Mouse (Mus musculus) MEL (cell line): ENCODE measurements around the gene Myf5. TPM values are rescaled to one million over a fixed set of nuclear protein-coding genes. Genes with fewer than 3 reads are reported as not detected.

Experiments
- DNase-seq: peaks from one replicate; pipeline ENCODE4 v3.0.0; 2011; ENCODE audit warnings: low read depth, low spot score
- H3K27ac ChIP-seq: 2 replicates; pipeline ENCODE4 v1.5.1; 2012; ENCODE audit warnings: low read depth, mild to moderate bottlenecking, control low read depth, low read length, moderate library complexity; ENCODE audit not compliant: control insufficient read depth
- H3K27me3 ChIP-seq, 2 experiments: fragments of 150-350 bp in 1 of 2; sonication (generic) in 1 of 2; 2 replicates each; pipeline ENCODE4 v1.6.1; 2012; ENCODE audit warnings: low read length in 2 of 2, mild to moderate bottlenecking in 2 of 2, improper control_type of control experiment in 1 of 2, moderate library complexity in 1 of 2; ENCODE audit not compliant: insufficient read depth in 2 of 2, control insufficient read depth in 1 of 2
- H3K36me3 ChIP-seq, 2 experiments: 2 replicates each; pipeline ENCODE4 v1.6.1; 2012 to 2014; ENCODE audit warnings: low read length in 2 of 2, improper control_type of control experiment in 1 of 2, inconsistent platforms in 1 of 2, mild to moderate bottlenecking in 1 of 2; ENCODE audit not compliant: insufficient read depth in 2 of 2, control insufficient read depth in 1 of 2
- H3K4me1 ChIP-seq, 2 experiments: fragments of 150-350 bp in 1 of 2; sonication (generic) in 1 of 2; 2 replicates each; pipeline ENCODE4 v1.6.1; 2012; ENCODE audit warnings: low read length in 2 of 2, improper control_type of control experiment in 1 of 2, mild to moderate bottlenecking in 1 of 2; ENCODE audit not compliant: insufficient read depth in 2 of 2, control insufficient read depth in 1 of 2
- H3K4me3 ChIP-seq, 2 experiments: fragments of 150-350 bp in 1 of 2; sonication (generic) in 1 of 2; 2 replicates each; pipeline ENCODE4 v1.5.1; 2012; ENCODE audit warnings: low read depth in 2 of 2, low read length in 2 of 2, mild to moderate bottlenecking in 2 of 2, moderate library complexity in 2 of 2, control low read depth in 1 of 2, improper control_type of control experiment in 1 of 2; ENCODE audit not compliant: control insufficient read depth in 1 of 2, insufficient read depth in 1 of 2
- H3K79me2 ChIP-seq: 2 replicates; pipeline ENCODE4 v1.6.1; 2012; ENCODE audit warnings: mild to moderate bottlenecking, low read length, moderate library complexity; ENCODE audit not compliant: control insufficient read depth, poor library complexity, insufficient read depth
- H3K9ac ChIP-seq: 2 replicates; pipeline ENCODE4 v1.6.1; 2012; ENCODE audit warnings: low read depth, mild to moderate bottlenecking, control low read depth, low read length, moderate library complexity; ENCODE audit not compliant: control insufficient read depth, poor library complexity, severe bottlenecking
- H3K9me3 ChIP-seq: fragments of 150-350 bp; sonication (generic); replicated peaks from 2 replicates; pipeline ENCODE4 v1.6.1; 2012; ENCODE audit warnings: mild to moderate bottlenecking, low read length, improper control_type of control experiment, moderate library complexity; ENCODE audit not compliant: insufficient read depth
- BHLHE40 ChIP-seq: IDR thresholded peaks from 2 replicates; pipeline ENCODE4 v1.6.1; 2012; ENCODE audit warnings: low read depth, mild to moderate bottlenecking, inconsistent platforms, low read length, improper control_type of control experiment, borderline replicate concordance
- CHD1 ChIP-seq: IDR thresholded peaks from 2 replicates; pipeline ENCODE4 v1.6.1; 2012; ENCODE audit warnings: low read depth, mild to moderate bottlenecking, inconsistent platforms, low read length, improper control_type of control experiment
- ELF1 ChIP-seq: IDR thresholded peaks from 2 replicates; pipeline ENCODE4 v1.6.1; 2014; ENCODE audit warnings: low read depth, mild to moderate bottlenecking, inconsistent platforms, low read length, improper control_type of control experiment, moderate library complexity
- EP300 ChIP-seq, 2 experiments: IDR thresholded peaks; 2 replicates each; pipeline ENCODE4 v1.6.1; 2011; ENCODE audit warnings: improper control_type of control experiment in 2 of 2, low read length in 2 of 2, low read depth in 1 of 2, mild to moderate bottlenecking in 1 of 2
- ETS1 ChIP-seq: IDR thresholded peaks from 2 replicates; pipeline ENCODE4 v1.6.1; 2012; ENCODE audit warnings: low read depth, mild to moderate bottlenecking, inconsistent platforms, low read length, improper control_type of control experiment, moderate library complexity
- GABPA ChIP-seq: IDR thresholded peaks from 2 replicates; pipeline ENCODE4 v1.6.1; 2012; ENCODE audit warnings: low read depth, mild to moderate bottlenecking, inconsistent platforms, low read length, improper control_type of control experiment, moderate library complexity
- HCFC1 ChIP-seq: IDR thresholded peaks from 2 replicates; pipeline ENCODE4 v1.6.1; 2012; ENCODE audit warnings: low read depth, mild to moderate bottlenecking, inconsistent platforms, low read length, improper control_type of control experiment, moderate library complexity
- MAX ChIP-seq: IDR thresholded peaks from 2 replicates; pipeline ENCODE4 v1.6.1; 2011; ENCODE audit warnings: low read length, improper control_type of control experiment
- MAZ ChIP-seq: IDR thresholded peaks from 2 replicates; pipeline ENCODE4 v1.6.1; 2012; ENCODE audit warnings: low read depth, mild to moderate bottlenecking, inconsistent platforms, low read length, improper control_type of control experiment
- MXI1 ChIP-seq: IDR thresholded peaks from 2 replicates; pipeline ENCODE4 v1.6.1; 2011; ENCODE audit warnings: mild to moderate bottlenecking, low read depth, low read length, improper control_type of control experiment
- MYB ChIP-seq: IDR thresholded peaks from 2 replicates; pipeline ENCODE4 v1.6.1; 2011; ENCODE audit warnings: mild to moderate bottlenecking, low read depth, low read length, improper control_type of control experiment
- MYC ChIP-seq: IDR thresholded peaks from 2 replicates; pipeline ENCODE4 v1.6.1; 2011; ENCODE audit warnings: low read depth, mild to moderate bottlenecking, low read length, improper control_type of control experiment, moderate library complexity
- NELFE ChIP-seq: IDR thresholded peaks from 2 replicates; pipeline ENCODE4 v1.6.1; 2011; ENCODE audit warnings: low read depth, low read length, improper control_type of control experiment
- NRF1 ChIP-seq: IDR thresholded peaks from 2 replicates; pipeline ENCODE4 v1.6.1; 2014; ENCODE audit warnings: low read depth, mild to moderate bottlenecking, inconsistent platforms, low read length, improper control_type of control experiment, moderate library complexity; ENCODE audit not compliant: poor library complexity, insufficient read depth, severe bottlenecking
- RAD21 ChIP-seq: IDR thresholded peaks from 2 replicates; pipeline ENCODE4 v1.6.1; 2011; ENCODE audit warnings: mild to moderate bottlenecking, low read depth, low read length, improper control_type of control experiment
- RCOR1 ChIP-seq: IDR thresholded peaks from 2 replicates; pipeline ENCODE4 v1.6.1; 2012; ENCODE audit warnings: low read depth, mild to moderate bottlenecking, inconsistent platforms, low read length, improper control_type of control experiment
- SIN3A ChIP-seq: IDR thresholded peaks from 2 replicates; pipeline ENCODE4 v1.6.1; 2012; ENCODE audit warnings: low read length, improper control_type of control experiment, inconsistent platforms
- SMC3 ChIP-seq: IDR thresholded peaks from 2 replicates; pipeline ENCODE4 v1.6.1; 2011; ENCODE audit warnings: low read depth, low read length, improper control_type of control experiment
- TBP ChIP-seq: IDR thresholded peaks from 2 replicates; pipeline ENCODE4 v1.8.0; 2011; ENCODE audit warnings: low read depth, low read length, improper control_type of control experiment
- TCF12 ChIP-seq: IDR thresholded peaks from 2 replicates; pipeline ENCODE4 v1.6.1; 2014; ENCODE audit warnings: low read depth, mild to moderate bottlenecking, inconsistent platforms, low read length, improper control_type of control experiment, moderate library complexity
- USF1 ChIP-seq: IDR thresholded peaks from 2 replicates; pipeline ENCODE4 v1.6.1; 2014; ENCODE audit warnings: low read depth, mild to moderate bottlenecking, inconsistent platforms, low read length, improper control_type of control experiment, moderate library complexity
- USF2 ChIP-seq, 2 experiments: IDR thresholded peaks; 2 replicates each; pipeline ENCODE4 v1.6.1; 2011 to 2012; ENCODE audit warnings: improper control_type of control experiment in 2 of 2, low read length in 2 of 2, borderline replicate concordance in 1 of 2, inconsistent platforms in 1 of 2, low read depth in 1 of 2, mild to moderate bottlenecking in 1 of 2; ENCODE audit not compliant: insufficient read depth in 1 of 2
- ZC3H11A ChIP-seq: IDR thresholded peaks from 2 replicates; pipeline ENCODE4 v1.6.1; 2012; ENCODE audit warnings: low read depth, mild to moderate bottlenecking, inconsistent platforms, low read length, improper control_type of control experiment
- ZMIZ1 ChIP-seq: IDR thresholded peaks from 2 replicates; pipeline ENCODE4 v1.6.1; 2012; ENCODE audit warnings: low read depth, mild to moderate bottlenecking, inconsistent platforms, low read length, improper control_type of control experiment, moderate library complexity
- polyA plus RNA-seq, 2 experiments: library from polyadenylated mRNA; stranded (reverse) in 1 of 2; unstranded in 1 of 2; fragments of >175 nt in 1 of 2; fragments of >200 nt in 1 of 2; gene quantifications; 2 replicates each; pipeline versions ENCODE4 v1.2.1 to v1.2.4; 2012; ENCODE audit warnings: low replicate concordance in 2 of 2, low read depth in 1 of 2; ENCODE audit not compliant: insufficient read length in 2 of 2, insufficient read depth in 1 of 2, missing spikeins in 1 of 2
- total RNA-seq: library from RNA; depleted of rRNA; stranded (reverse); fragments of 300-350 nt; gene quantifications from 2 replicates; pipeline ENCODE4 v1.2.3, GENCODE M21; 2012

Myf5 gene
- total and polyA plus RNA-seq, 3 experiments, result not detected

- Histone ChIP-seq H3K4me3 (no peak within 1 kb of the TSS), H3K79me2 (no peaks in the 10 kb centered on the region), H3K27me3 (no peaks in the 10 kb centered on the region), H3K36me3 (no peaks in the 10 kb centered on the region), H3K9ac (no peak within 1 kb of the TSS), H3K9me3 (no peaks in the 10 kb centered on the region), H3K4me1 (no peaks in the 10 kb centered on the region), H3K27ac (no peak within 1 kb of the TSS)
- TF ChIP-seq RAD21, result no peak
- no peak for TF ChIP-seq MYB
- no peak for TF ChIP-seq USF2 (IDR thresholded peaks at IDR 0.05; ENCODE audit: borderline replicate concordance in 1 of 2, insufficient read depth in 1 of 2, low read depth in 1 of 2, low read length in 2 of 2)
- no peak for TF ChIP-seq SMC3
- TF ChIP-seq EP300 (IDR thresholded peaks at IDR 0.05; ENCODE audit: low read depth in 1 of 2, low read length in 2 of 2), result no peak
- no peak for TF ChIP-seq ETS1
- no peak for TF ChIP-seq TBP
- TF ChIP-seq ZC3H11A, result no peak
- no peak for TF ChIP-seq HCFC1
- TF ChIP-seq ELF1, result no peak
- TF ChIP-seq TCF12, result no peak
- no peak for TF ChIP-seq NELFE
- TF ChIP-seq GABPA, result no peak
- no peak for TF ChIP-seq MAX
- TF ChIP-seq CHD1, result no peak
- TF ChIP-seq SIN3A, result no peak
- TF ChIP-seq MXI1, result no peak
- no peak for TF ChIP-seq RCOR1
- TF ChIP-seq NRF1, result no peak
- no peak for DNase-seq
Measured at GRCm38 (mm10) chr10:107494568-107494967, 8.6 kb upstream of the Myf5 start, which contains the start of gene Myf6. Myf6 (minus strand) TSS chr10:107494737.

DNA sequence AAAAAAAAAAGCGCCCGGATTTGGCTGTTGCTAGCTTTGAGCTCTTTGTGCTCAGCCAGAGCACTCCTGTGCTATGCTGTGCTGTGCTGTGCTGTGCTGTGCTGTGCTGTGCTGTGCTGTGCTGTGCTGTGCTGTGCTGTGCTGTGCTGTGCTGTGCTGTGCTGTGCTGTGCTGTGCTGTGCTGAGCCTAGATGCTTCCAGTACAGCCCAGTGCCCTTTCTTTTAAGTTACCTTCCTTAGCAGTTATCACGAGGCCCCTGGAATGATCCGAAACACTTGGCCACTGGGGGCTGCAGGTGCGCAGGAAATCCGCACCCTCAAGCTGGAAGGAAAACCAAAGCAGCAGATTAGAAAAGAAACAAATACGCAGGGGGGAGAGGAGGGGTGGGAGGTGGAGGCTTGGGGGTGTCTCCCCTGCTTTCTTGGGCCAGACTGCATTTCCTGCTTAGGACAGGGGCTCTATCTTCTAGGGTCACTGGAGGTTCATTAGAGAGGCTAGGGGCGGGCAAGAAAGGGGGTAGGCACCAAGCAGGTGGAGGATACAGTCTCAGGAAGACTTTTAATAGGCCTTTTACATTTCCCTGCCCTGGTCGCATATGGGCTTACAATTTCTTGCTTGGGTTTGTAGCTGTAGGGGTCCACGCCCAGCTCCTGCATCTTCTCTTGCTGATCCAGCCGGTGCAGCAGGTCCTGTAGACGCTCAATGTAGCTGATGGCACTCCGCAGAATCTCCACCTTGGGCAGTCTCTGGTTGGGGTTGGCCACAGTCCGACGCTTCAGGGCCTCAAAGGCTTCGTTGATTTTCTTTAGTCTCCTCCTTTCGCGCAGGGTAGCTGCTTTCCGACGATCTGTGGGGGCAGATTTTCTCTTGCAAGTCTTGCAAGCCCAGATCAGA, 7.9 kb upstream of the Myf5 start:
- no peak overlapping the region for H3K4me3 ChIP-seq
- no peak for DNase-seq
- no peaks in the 10 kb centered on the region for H3K36me3 ChIP-seq
- no peaks in the 10 kb centered on the region for H3K9me3 ChIP-seq
- TF ChIP-seq TCF12 (no peak), GABPA (no peak), BHLHE40 (no peak), ETS1 (no peak), MYC (no peak), MAX (no peak), USF1 (no peak), ZMIZ1 (no peak), MYB (no peak), SIN3A (no peak), NELFE (no peak), ELF1 (no peak), ZC3H11A (no peak), MAZ (no peak)
- no peak overlapping the region for H3K27ac ChIP-seq
- H3K4me1 ChIP-seq, result no peaks in the 10 kb centered on the region
- no peaks in the 10 kb centered on the region for H3K27me3 ChIP-seq
- no peaks in the 10 kb centered on the region for H3K79me2 ChIP-seq
- H3K9ac ChIP-seq, result no peak overlapping the region
